Mouse (Mus musculus): Measurements from ENCODE around the gene Cdc27. TPM values are rescaled to one million over a fixed set of nuclear protein-coding genes. Genes with fewer than 3 reads are reported as not detected.

Gene Cdc27
- 85.6 TPM for polyA plus RNA-seq (2014; fragmentation: Illumina TruSeq; extraction: RNeasy Lipid Tissue Mini Kit (QIAGEN cat#74804); ENCODE audit: low read depth, low replicate concordance)

DNA sequence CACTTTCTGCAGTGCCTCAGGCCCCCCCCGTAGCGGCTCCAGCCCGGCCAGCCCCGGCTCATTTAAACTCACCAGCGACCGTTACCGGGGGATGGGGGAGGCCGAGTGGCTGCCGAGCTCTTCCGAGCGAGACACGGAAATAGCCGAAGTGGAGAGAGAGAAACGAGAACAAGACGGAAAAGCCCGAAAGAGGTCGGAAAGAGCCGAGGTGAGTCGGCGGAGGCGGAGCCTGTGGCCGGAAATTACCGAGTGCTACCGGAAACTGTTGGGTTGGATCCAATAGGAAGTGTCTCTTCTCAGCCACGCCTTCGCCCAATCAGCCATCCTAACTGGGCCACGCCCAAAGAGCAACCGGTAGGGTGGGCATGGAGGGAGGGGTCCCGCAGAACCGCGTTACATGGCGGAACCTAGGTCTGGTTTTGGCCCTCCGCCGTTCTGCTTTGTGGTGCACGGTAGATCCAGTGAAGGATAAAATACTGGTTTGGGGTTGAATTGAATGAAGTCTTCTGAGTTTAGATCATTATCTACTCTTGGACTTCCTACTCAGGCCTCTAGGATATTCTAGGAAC is at the start of gene Cdc27, which contains the start of gene Myl4:
TSS of gene Cdc27 (minus strand) at position 215 of the 569 bp plus-strand sequence.
TSS of gene Myl4 (plus strand) at position 258 of the 569 bp plus-strand sequence.

DNA sequence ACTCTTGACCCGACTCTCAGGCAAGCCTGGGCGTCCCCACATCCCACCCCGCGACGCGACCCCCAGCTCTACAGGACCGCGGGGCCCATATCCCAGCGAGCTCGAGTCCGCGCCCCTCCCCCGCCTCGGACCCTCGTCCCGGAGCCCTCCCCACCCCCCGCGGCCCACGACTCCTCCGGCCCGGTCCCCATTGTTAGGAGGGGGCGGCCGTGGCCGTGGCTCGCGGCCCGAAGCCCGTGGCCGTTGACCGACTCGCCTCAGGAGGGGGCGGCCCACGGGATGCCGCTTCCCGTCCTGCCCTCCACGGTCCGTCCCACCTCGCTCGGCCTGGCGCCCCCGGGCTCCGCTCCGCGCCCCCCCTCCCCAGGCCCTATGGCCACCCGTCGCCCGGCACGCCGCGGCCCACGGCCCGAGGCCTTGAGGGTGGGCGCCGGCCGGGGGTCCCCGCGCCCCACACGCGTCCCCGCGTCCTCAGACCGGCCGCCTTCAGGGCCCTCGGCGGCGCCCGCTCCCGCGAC is 81.6 kb downstream of the Cdc27 start, which contains the start of gene Kansl1:
TSS of gene Kansl1 (minus strand) at position 111 of the 518 bp plus-strand sequence.

Other genes with a start within 250 kb of the Cdc27 start
- gene Kansl1, start 81.8 kb downstream of the Cdc27 start, polyA plus RNA-seq (2014; fragmentation: Illumina TruSeq; extraction: RNeasy Lipid Tissue Mini Kit (QIAGEN cat#74804); ENCODE audit: low read depth, low replicate concordance): 41.0 TPM
- not detected for gene Myl4, start within 50 bp of the Cdc27 start, polyA plus RNA-seq (2014; fragmentation: Illumina TruSeq; extraction: RNeasy Lipid Tissue Mini Kit (QIAGEN cat#74804); ENCODE audit: low read depth, low replicate concordance)
- gene Itgb3, start 57.4 kb upstream of the Cdc27 start, polyA plus RNA-seq (2014; fragmentation: Illumina TruSeq; extraction: RNeasy Lipid Tissue Mini Kit (QIAGEN cat#74804); ENCODE audit: low read depth, low replicate concordance): 6.3 TPM
- gene Gm11639, start 135.1 kb upstream of the Cdc27 start, polyA plus RNA-seq (2014; fragmentation: Illumina TruSeq; extraction: RNeasy Lipid Tissue Mini Kit (QIAGEN cat#74804); ENCODE audit: low read depth, low replicate concordance): not detected

Data from sigmoid colon, adult 10 weeks (tissue).